Mouse (Mus musculus) megakaryocyte, embryonic 14.5 days (primary cell): Measurements from ENCODE around the gene Arl13a.

Source experiments
- FLI1 ChIP-seq: IDR thresholded peaks from 2 replicates; pipeline ENCODE4 v1.6.1; 2012; ENCODE audit warnings: low read length, inconsistent platforms, mixed read lengths
- GATA1 ChIP-seq: IDR thresholded peaks from 3 replicates; pipeline ENCODE4 v1.6.1; 2012; ENCODE audit warnings: mixed read lengths, low read length, inconsistent platforms, borderline replicate concordance

DNA sequence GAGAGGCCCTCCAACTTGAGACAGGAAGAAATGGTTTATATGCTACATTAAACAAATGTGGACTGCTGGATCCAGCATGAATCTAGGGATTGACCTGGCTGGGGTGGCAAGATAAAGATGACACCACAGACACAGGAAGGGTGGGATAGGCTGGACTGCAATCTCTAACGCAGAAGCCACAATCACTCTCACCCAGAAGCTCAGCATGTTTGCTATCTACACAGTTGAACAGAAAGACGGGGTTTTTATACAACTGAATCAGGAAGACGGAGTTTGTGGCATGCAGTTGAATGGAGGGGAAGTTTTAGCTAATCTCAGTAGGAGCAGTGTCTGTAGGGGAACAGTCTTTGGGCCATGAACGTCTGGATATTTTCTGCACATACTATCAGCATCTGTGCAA lies 45.3 kb upstream of the Arl13a start:
- no peak for TF ChIP-seq GATA1
- TF ChIP-seq FLI1: no peak
